Mouse (Mus musculus) midbrain, embryonic 12.5 days (tissue): ENCODE measurements around the gene Csf1. TPM values are rescaled to one million over a fixed set of nuclear protein-coding genes. Genes with fewer than 3 reads are reported as not detected.
"Not testable (repeated sequence)": the region's sequence is repeated elsewhere in the genome, so short reads cannot be mapped to it uniquely, and the experiment has no call there.

Experiments
- ATAC-seq: fragments of 200-750 bp; cut with Nextera tagmentation; 2 replicates; pipeline ENCODE4 v1.8.0; 2017; ENCODE audit warnings: low read depth, moderate TSS enrichment, moderate library complexity; ENCODE audit not compliant: low FRiP score
- H3K27ac ChIP-seq: fragments of 300-500 bp; sonication (generic); replicated peaks from 2 replicates; pipeline ENCODE4 v1.5.1; 2016; ENCODE audit warnings: mild to moderate bottlenecking
- H3K27me3 ChIP-seq: fragments of 300-500 bp; sonication (generic); 2 replicates; pipeline ENCODE4 v1.6.1; 2016; ENCODE audit warnings: mild to moderate bottlenecking
- H3K36me3 ChIP-seq: fragments of 300-500 bp; sonication (generic); 2 replicates; pipeline ENCODE4 v1.6.1; 2016
- H3K4me1 ChIP-seq: fragments of 300-500 bp; sonication (generic); 2 replicates; pipeline ENCODE4 v1.6.1; 2016
- H3K4me2 ChIP-seq: fragments of 300-500 bp; sonication (generic); replicated peaks from 2 replicates; pipeline ENCODE4 v1.6.1; 2016; ENCODE audit warnings: mild to moderate bottlenecking, moderate library complexity
- H3K4me3 ChIP-seq: fragments of 300-500 bp; sonication (generic); 2 replicates; pipeline ENCODE4 v1.5.1; 2016; ENCODE audit warnings: mild to moderate bottlenecking
- H3K9ac ChIP-seq: fragments of 300-500 bp; sonication (generic); replicated peaks from 2 replicates; pipeline ENCODE4 v1.6.1; 2016; ENCODE audit warnings: mild to moderate bottlenecking, moderate library complexity
- H3K9me3 ChIP-seq: fragments of 300-500 bp; sonication (generic); 2 replicates; pipeline ENCODE4 v1.6.1; 2016; ENCODE audit warnings: mild to moderate bottlenecking
- WGBS: fragments of 180-500 bp; shearing (Covaris S2); methylation state at CpG from one replicate; pipeline ENCODE4 v1.1.7; 2016; 5-methylcytosine and 5-hydroxymethylcytosine counted together
- polyA plus RNA-seq: library from polyadenylated mRNA; unstranded; fragments of >200 nt; fragmentation: Nextera tagmentation; extraction: Ambion mirVana; gene quantifications from 2 replicates; pipeline ENCODE4 v1.2.1, GENCODE M21; 2016

Gene Csf1
- polyA plus RNA-seq, 1 experiment from 2014 or later = 8.5 TPM

DNA sequence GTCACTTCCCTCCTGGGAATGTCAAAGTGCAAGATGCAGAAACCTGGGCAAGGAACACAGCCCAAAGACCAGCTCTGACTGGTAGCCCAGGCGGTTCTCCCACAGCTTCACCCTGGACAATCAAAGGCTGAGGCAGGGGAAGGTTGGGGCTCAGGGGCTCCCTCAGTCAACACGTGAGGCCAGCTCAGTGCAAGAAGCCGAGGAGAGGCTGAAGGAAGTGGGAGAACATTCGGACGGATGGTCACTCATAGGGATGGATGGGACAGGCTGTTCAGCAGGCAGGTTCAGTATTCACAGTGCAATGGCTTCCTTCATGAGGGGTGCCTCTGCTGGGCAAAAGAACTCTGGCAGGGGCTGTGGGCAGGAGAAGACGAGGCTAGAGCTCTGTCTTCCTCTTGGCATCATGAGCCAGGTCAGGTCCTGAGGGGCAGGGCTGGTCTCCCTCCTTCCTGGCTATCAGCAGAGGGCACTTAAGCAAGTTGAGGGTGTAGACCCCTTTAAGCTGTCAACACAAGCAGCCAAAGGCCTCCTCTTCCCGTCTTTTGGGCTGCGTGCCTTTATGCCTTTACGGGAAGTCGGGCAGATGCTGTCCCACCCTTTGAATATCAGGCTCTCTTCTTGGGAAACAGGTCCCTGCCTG lies 18.1 kb downstream of the Csf1 start:
- no peaks in the 10 kb centered on the region for H3K27me3 ChIP-seq
- WGBS = 86% methylated on average over 10 of the region's 10 CpGs
- 0 out of 2 replicates have a peak, but pooled peaks cover 12% of the 10 kb centered on the region for H3K36me3 ChIP-seq
- H3K4me3 ChIP-seq = no peak overlapping the region
- 0 out of 2 replicates have a peak overlapping the region, but pooled peaks have one; percentile 16 for H3K27ac ChIP-seq
- H3K4me1 ChIP-seq = peaks cover 29% of the 10 kb centered on the region
- H3K9ac ChIP-seq = no peak overlapping the region
- no peak for ATAC-seq
- no peak overlapping the region for H3K4me2 ChIP-seq
- H3K9me3 ChIP-seq = no peaks in the 10 kb centered on the region

DNA sequence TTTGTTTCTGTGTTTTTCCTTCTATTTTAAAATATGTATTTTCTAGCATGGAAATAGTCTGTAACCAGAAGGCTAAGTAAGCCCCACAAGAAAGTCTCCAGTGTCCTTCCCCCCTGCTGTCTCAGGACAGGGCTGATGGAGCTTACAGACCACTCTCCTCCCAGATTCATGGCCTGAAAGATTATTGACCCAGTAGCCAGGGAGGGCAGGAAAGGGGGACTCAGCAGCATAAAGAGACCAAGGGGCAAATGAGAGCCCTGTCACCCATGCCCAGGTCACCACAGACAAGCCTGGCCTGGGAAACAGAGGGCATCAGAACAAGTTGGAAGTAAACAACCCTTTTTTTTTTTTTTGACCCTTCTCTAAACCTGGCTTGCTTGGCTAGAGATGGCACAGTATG lies 18.9 kb downstream of the Csf1 start:
- no peak for ATAC-seq

DNA sequence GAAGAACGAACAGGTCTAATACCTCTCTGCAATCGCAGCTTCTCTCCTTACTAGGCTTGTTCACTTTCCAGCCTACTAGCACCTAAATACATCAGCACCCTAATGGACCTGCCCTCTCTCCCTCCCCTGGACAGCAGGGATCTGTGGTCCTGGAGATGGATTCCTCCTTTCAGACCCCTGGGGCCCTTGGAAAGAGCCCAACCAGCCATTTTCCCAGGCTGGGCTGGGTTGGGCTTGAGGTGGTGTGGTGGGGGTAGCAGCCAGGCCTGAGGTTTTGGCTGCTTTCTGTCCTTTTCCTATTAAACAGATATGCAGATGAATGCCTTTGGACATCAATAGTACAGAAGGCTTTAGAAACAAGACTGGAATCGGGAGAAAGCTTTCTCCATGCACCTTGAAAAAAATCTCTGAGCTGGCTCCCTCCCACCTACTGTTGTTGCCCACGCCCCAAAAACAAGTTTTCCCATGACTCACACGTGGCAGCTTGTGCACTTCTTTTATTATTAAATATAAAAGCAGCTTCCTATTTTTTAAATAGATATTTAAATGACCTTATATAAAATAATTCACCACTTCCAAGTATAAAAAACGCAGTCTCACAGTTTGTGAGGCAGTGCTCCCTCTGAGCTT lies 19.6 kb downstream of the Csf1 start:
- H3K4me3 ChIP-seq = no peak overlapping the region
- H3K9me3 ChIP-seq = no peaks in the 10 kb centered on the region
- peak overlapping the region; percentile 76 for H3K27ac ChIP-seq
- 6% methylated on average over 6 of the region's 6 CpGs for WGBS
- H3K4me2 ChIP-seq = 0 out of 2 replicates have a peak overlapping the region, but pooled peaks have one; percentile 2
- H3K36me3 ChIP-seq = 0 out of 2 replicates have a peak, but pooled peaks cover 5% of the 10 kb centered on the region
- H3K27me3 ChIP-seq = no peaks in the 10 kb centered on the region
- peaks cover 29% of the 10 kb centered on the region for H3K4me1 ChIP-seq
- H3K9ac ChIP-seq = no peak overlapping the region
- ATAC-seq = peak; percentile 92

More for the DNA sequence above, 18.9 kb downstream of the Csf1 start:
- peak overlapping the region; percentile 76 for H3K27ac ChIP-seq
- H3K27me3 ChIP-seq = no peaks in the 10 kb centered on the region
- no peaks in the 10 kb centered on the region for H3K9me3 ChIP-seq
- H3K4me3 ChIP-seq = no peak overlapping the region
- H3K4me1 ChIP-seq = peaks cover 29% of the 10 kb centered on the region
- no peak overlapping the region for H3K4me2 ChIP-seq
- 0 out of 2 replicates have a peak, but pooled peaks cover 11% of the 10 kb centered on the region for H3K36me3 ChIP-seq
- H3K9ac ChIP-seq = no peak overlapping the region; the same call in 1 of the 2 replicates

DNA sequence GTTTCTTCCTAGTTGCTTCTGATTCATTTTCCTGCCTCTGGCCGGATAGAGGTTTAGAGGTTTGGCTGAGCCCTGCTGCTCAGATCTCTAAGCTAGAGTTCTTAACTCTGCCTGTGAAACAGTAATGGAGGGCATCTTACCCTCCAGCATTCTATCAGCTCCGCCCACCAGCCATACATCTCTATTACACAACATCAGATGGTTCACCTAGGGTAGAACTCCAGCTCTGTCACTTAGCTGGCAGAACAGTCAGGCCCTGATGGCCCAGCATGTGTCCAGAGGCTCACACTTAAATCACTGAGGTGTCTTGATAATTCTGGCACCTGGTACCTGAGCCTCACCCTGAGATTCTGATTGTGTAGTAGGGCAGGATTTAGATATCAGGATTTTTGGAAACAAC lies 20.3 kb downstream of the Csf1 start:
- no peak overlapping the region for H3K4me3 ChIP-seq
- no peak overlapping the region for H3K9ac ChIP-seq
- H3K4me1 ChIP-seq = peaks cover 29% of the 10 kb centered on the region
- 0 out of 2 replicates have a peak, but pooled peaks cover 5% of the 10 kb centered on the region for H3K36me3 ChIP-seq
- no peaks in the 10 kb centered on the region for H3K9me3 ChIP-seq
- H3K27me3 ChIP-seq = no peaks in the 10 kb centered on the region
- H3K27ac ChIP-seq = peak overlapping the region; percentile 76
- WGBS = 82% methylated on average over 2 of the region's 2 CpGs
- ATAC-seq = 0 out of 2 replicates have a peak, but pooled peaks have one; percentile 2
- no peak overlapping the region for H3K4me2 ChIP-seq

DNA sequence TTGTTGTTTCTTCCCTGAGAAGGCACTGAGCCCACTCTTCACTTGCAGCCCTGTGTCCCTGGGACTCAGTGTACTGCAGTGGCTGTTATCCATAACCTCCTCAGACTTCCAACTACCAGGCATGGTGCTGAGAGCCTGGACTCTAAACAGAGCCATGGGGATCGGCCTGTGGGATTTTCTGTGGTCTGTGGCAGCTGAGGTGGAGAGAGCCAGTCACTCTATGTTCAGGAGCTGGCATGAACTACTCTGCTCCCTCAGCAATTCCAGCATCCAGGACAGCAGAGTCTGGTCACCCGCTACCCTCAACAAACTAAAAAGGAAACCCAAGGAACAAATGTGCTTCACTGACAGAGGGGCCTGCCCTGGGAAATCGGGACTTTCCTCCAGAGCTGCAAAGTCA lies 20.8 kb downstream of the Csf1 start:
- peaks cover 29% of the 10 kb centered on the region for H3K4me1 ChIP-seq
- H3K36me3 ChIP-seq = 0 out of 2 replicates have a peak, but pooled peaks cover 5% of the 10 kb centered on the region
- H3K27me3 ChIP-seq = no peaks in the 10 kb centered on the region
- 0 out of 2 replicates have a peak overlapping the region, but pooled peaks have one; percentile 76 for H3K27ac ChIP-seq
- no peak overlapping the region for H3K9ac ChIP-seq
- no peak overlapping the region for H3K4me2 ChIP-seq
- no peaks in the 10 kb centered on the region for H3K9me3 ChIP-seq
- H3K4me3 ChIP-seq = no peak overlapping the region
- ATAC-seq = no peak
- WGBS = 90% methylated on average over 3 of the region's 3 CpGs

DNA sequence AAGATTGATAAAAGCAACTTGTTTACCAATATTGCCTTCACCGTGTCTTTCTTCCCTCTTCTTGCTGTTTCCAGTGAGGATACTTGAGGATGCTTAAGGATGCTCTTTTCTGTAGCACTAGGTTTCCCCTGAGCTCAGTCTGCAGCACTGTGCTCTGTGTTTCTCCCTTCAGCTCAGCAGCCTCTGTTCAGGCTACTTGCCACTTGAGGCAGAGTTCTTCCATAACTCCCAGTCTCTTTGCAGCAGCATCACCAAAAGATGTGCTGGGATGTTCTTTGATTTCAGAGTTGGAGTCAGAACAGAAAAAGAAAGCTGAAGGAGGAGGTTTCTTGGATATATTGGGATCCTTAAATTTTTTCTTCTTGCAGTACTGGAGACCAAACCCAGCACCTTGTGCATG lies 21.6 kb downstream of the Csf1 start:
- WGBS = 80% methylated on average over 1 of the region's 1 CpGs
- H3K9me3 ChIP-seq = no peaks in the 10 kb centered on the region

DNA sequence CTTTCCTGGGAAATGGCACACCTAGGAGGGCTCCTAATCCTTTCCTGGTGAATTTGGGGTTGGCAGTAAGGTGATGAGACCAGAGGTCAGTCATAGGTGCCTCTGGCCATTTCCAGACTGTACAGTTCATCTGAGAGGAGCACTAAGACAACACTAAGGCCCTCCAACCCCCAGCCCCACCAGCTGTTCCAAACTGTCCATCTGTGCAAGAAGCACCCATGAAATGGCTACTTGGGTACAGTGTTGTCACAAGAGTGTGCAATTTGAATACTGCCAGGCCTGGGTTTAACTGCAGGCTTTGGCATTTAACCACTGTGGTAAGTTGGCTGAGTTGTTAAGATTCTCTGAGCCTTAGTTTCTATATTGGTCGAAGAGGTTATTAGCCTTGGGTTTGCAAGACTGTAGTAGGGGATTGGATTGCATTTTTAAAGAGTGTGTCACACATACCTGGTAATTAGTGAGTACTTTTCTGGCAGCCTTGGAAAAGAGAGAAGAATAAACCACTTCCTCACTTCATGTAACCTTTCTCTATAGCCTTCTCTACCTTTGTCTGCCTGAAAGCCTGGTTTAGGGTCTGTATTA lies 22.6 kb downstream of the Csf1 start:
- no peak overlapping the region for H3K9ac ChIP-seq
- no peaks in the 10 kb centered on the region for H3K9me3 ChIP-seq
- no peak overlapping the region for H3K4me3 ChIP-seq
- H3K27ac ChIP-seq = no peak overlapping the region
- 92% methylated on average over 1 of the region's 1 CpGs for WGBS
- H3K4me1 ChIP-seq = peaks cover 29% of the 10 kb centered on the region
- H3K36me3 ChIP-seq = 0 out of 2 replicates have a peak, but pooled peaks cover 2% of the 10 kb centered on the region
- H3K27me3 ChIP-seq = no peaks in the 10 kb centered on the region
- no peak overlapping the region for H3K4me2 ChIP-seq
- ATAC-seq = no peak

More for the DNA sequence above, 21.6 kb downstream of the Csf1 start:
- 0 out of 2 replicates have a peak, but pooled peaks cover 5% of the 10 kb centered on the region for H3K36me3 ChIP-seq
- H3K4me1 ChIP-seq = peaks cover 29% of the 10 kb centered on the region
- no peak overlapping the region for H3K9ac ChIP-seq
- no peaks in the 10 kb centered on the region for H3K27me3 ChIP-seq
- no peak for ATAC-seq
- no peak overlapping the region for H3K27ac ChIP-seq
- H3K4me2 ChIP-seq = no peak overlapping the region
- no peak overlapping the region for H3K4me3 ChIP-seq

DNA sequence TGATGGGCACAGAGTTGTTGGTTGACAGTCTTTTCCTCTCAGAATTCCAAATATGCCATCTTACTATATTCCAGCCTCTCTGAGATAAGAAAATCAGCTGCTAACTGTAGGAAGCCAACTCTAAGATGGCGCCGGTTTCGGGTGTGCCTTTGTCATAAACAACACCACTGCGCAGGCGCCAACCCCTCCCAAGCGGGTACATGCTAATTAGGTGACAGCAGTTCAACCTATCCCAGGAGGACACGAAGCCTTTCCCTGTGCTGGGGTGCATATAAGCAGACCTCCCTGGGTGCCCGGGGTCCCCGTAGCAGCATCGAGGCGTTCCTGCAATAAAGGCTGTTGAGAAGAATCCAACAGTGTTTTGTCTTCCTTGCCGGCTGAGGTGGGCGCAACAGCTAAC lies 24.6 kb downstream of the Csf1 start:
- not testable (repeated sequence) for H3K27me3 ChIP-seq, H3K36me3 ChIP-seq, H3K27ac ChIP-seq, H3K9ac ChIP-seq, H3K4me2 ChIP-seq, H3K4me3 ChIP-seq, ATAC-seq, H3K9me3 ChIP-seq
- H3K4me1 ChIP-seq = peaks cover 14% of the 10 kb centered on the region
- 93% methylated on average over 13 of the region's 13 CpGs for WGBS

DNA sequence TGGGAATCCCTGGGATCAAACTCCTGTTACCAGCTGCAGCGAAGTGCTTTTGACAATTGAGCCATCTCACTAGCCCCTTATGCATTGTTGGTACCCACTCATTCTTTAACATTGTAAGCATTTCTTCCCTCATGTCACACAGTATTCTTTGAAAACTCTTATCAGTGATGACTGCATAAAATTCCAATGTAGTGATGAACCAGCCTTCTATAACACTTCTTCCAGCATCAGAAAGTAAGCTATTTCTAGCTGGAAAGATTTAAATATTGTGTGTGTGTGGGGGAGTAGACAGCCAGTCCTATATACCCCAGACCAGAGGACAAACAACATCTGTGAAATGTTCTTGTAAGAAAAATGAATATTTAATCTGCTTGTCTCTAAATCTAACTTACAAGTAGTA lies 26.9 kb downstream of the Csf1 start:
- Histone ChIP-seq H3K4me1 (no peaks in the 10 kb centered on the region), H3K9ac (no peak overlapping the region), H3K27ac (no peak overlapping the region), H3K36me3 (no peaks in the 10 kb centered on the region), H3K4me2 (no peak overlapping the region), H3K27me3 (no peaks in the 10 kb centered on the region), H3K9me3 (no peaks in the 10 kb centered on the region), H3K4me3 (no peak overlapping the region)
- ATAC-seq = no peak
- 90% methylated on average over 1 of the region's 1 CpGs for WGBS

DNA sequence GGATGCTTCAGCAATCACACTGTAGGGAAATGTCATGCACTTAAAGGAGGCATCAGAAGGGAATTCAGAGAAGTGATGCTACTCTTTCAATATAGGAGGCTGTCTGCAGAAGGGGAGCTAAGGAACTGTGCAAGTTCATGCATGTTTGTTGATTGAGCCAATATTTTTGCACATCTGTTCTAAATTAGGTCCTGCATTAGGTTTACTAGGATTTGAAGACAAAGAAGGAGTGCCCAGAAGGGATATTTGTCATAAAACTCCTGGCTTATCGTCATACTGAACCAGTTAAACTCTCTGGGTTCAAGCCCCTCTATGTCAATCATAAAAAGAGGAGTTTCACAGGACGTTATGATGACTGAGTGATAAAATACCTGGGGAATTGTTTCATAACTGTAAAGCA lies 30.0 kb downstream of the Csf1 start:
- WGBS = 72% methylated on average over 2 of the region's 2 CpGs
- no peak overlapping the region for H3K9ac ChIP-seq

DNA sequence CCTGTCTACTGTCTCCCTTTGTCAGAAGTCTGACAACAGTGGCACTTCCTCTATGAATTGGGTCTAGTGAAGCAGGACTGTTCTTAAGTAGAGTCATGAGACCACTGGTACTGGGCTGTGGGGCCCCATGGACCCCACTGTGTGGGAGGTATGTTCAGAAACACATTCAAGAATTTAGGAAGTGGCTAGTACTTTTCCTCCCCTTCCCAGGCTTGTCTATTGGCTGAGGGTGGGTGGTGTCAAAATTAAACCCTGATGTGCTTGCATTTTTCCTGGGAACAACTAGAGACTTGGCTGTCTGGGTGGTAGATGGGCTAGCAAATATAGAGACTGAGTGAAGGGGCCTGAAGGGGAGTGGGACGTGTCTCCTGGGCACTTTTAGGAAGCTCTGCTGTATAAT lies 31.8 kb downstream of the Csf1 start:
- Histone ChIP-seq H3K27ac (no peak overlapping the region), H3K9me3 (no peaks in the 10 kb centered on the region), H3K4me1 (no peaks in the 10 kb centered on the region), H3K4me2 (no peak overlapping the region), H3K9ac (no peak overlapping the region), H3K36me3 (no peaks in the 10 kb centered on the region), H3K4me3 (no peak overlapping the region), H3K27me3 (no peaks in the 10 kb centered on the region)
- no peak for ATAC-seq
- WGBS = 47% methylated on average over 1 of the region's 1 CpGs

More for the DNA sequence above, 30.0 kb downstream of the Csf1 start:
- Histone ChIP-seq H3K27ac (no peak overlapping the region), H3K9me3 (no peaks in the 10 kb centered on the region), H3K4me3 (no peak overlapping the region), H3K27me3 (no peaks in the 10 kb centered on the region), H3K4me2 (no peak overlapping the region), H3K36me3 (no peaks in the 10 kb centered on the region), H3K4me1 (no peaks in the 10 kb centered on the region)
- ATAC-seq = no peak

DNA sequence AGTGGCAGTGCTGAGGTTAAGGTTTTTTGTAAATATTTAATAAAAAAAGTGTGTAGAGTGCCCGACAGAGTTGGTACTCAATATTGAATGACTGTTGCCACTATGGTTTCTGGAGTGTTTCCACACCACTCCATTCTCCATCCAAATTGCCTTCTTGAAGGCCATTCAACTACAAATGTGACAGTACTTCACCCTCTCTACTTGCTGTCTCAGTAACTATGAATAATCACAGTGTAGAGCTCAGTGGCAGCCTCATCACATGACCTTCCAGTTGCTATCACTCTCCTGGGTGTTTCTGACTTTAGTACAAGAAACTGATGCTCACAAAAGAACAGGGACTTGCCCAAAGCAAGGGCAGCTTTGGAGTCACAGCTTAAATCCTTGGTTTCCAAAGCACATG lies 44.3 kb downstream of the Csf1 start:
- 96% methylated on average over 1 of the region's 1 CpGs for WGBS
- no peak overlapping the region for H3K4me3 ChIP-seq
- no peaks in the 10 kb centered on the region for H3K36me3 ChIP-seq
- no peak overlapping the region for H3K4me2 ChIP-seq
- H3K9ac ChIP-seq = no peak overlapping the region
- no peak for ATAC-seq
- H3K27ac ChIP-seq = no peak overlapping the region
- no peaks in the 10 kb centered on the region for H3K27me3 ChIP-seq
- H3K9me3 ChIP-seq = no peaks in the 10 kb centered on the region
- no peaks in the 10 kb centered on the region for H3K4me1 ChIP-seq
